ENCODE assay signal across 8 mouse cellular contexts in the genomic region with DNA sequence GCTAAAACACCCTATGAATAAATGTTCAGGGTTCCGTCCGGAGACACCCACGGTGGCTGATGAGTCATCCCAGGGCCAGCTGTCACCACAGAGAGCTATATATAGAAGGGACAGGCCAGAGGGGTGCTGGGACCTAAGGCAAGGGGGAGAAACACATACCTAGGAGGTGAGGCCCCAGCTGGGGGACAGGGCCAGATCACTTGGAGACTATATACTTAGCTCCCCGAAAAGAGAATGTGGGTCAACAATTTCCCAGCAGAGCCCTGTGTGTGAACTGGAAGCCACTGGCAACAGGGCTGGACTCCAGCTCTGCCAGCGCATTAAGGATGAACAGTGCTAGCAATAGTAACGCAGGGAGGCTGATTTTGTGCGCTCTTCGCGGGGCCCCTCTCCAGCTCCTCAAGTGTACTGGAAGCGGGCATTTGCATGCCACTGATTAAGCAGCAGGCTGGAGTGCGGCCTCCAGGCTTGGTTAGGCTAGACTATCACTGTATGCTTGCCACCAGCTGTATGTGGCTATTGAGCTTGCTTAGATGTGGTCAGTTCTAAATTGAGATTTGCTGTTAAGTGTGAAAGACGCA.
DNase-seq lines count a peak whose midpoint lies in the region; ATAC-seq and TF ChIP-seq lines count a peak whose summit lies in the region.
"Had no signal": no experiment of that assay in that cellular context is flagged by ENCODE, and none has a peak within 500 bp of the region (broad histone marks: within the 10 kb centered on the region; RNA-seq: fewer than 3 reads in every experiment).

No protein-coding gene starts in this region.

- H3K27me3 ChIP-seq in midbrain, embryonic 10.5 days (ENCODE audit: low read depth, poor library complexity, severe bottlenecking), result peaks cover 89% of the 10 kb centered on the region
- no peaks in the 10 kb centered on the region; the same call in 1 of the 2 replicates for H3K27me3 ChIP-seq in midbrain, embryonic 11.5 days (ENCODE audit: control insufficient read depth, insufficient read depth, low read length)

- no peak for DNase-seq in midbrain, embryonic 10.5 days (ENCODE audit: low spot score)
- no peak for DNase-seq in midbrain, embryonic 11.5 days (ENCODE audit: low spot score, missing footprints)
- peak; percentile 96 for DNase-seq in heart, adult 11 months
- peak; percentile 33 for DNase-seq in kidney, postnatal 10 days
- no peak for DNase-seq in retina, postnatal 1 day
- DNase-seq in T-cell, adult 2 months (ENCODE audit: low spot score), result no peak

- H3K36me3 ChIP-seq in midbrain, embryonic 10.5 days, result no peaks in the 10 kb centered on the region
- H3K36me3 ChIP-seq in midbrain, embryonic 11.5 days (ENCODE audit: control insufficient read depth, insufficient read depth, low read length), result no peaks in the 10 kb centered on the region

- ATAC-seq in midbrain, embryonic 11.5 days (ENCODE audit: low FRiP score), result no peak

- H3K4me2 ChIP-seq in midbrain, embryonic 11.5 days, result no peak overlapping the region

- no peak for TF ChIP-seq POLR2A in bone marrow macrophage, adult 2 months (IDR thresholded peaks at IDR 0.05; ENCODE audit: borderline replicate concordance, low read depth, low read length)

- no peak for TF ChIP-seq CTCF in bone marrow macrophage, adult 2 months (IDR thresholded peaks at IDR 0.05; ENCODE audit: low read depth, low read length)

- 0 out of 2 replicates have a peak overlapping the region, but pooled peaks have one; percentile 17 for H3K27ac ChIP-seq in midbrain, embryonic 10.5 days (replicated peaks)
- no peak overlapping the region for H3K27ac ChIP-seq in midbrain, embryonic 11.5 days (ENCODE audit: low read depth, low read length)
- H3K27ac ChIP-seq in bone marrow macrophage, adult 2 months (ENCODE audit: insufficient read depth, low read depth, low read length), result peak overlapping the region; percentile 66
- H3K27ac ChIP-seq: left cerebral cortex, adult 2 months had no signal

- no peak overlapping the region for H3K9ac ChIP-seq in midbrain, embryonic 11.5 days (ENCODE audit: low read length)

- WGBS in midbrain, embryonic 10.5 days, result 72% methylated on average over 12 of the region's 12 CpGs
- WGBS in midbrain, embryonic 11.5 days, result 71% methylated on average over 12 of the region's 12 CpGs

- no peaks in the 10 kb centered on the region for H3K9me3 ChIP-seq in midbrain, embryonic 10.5 days (replicated peaks)
- no peaks in the 10 kb centered on the region for H3K9me3 ChIP-seq in midbrain, embryonic 11.5 days (ENCODE audit: control insufficient read depth, low read length)

- peaks cover 23% of the 10 kb centered on the region for H3K4me1 ChIP-seq in midbrain, embryonic 10.5 days
- no peaks in the 10 kb centered on the region for H3K4me1 ChIP-seq in midbrain, embryonic 11.5 days (ENCODE audit: control insufficient read depth, insufficient read depth, low read length)
- H3K4me1 ChIP-seq in bone marrow macrophage, adult 2 months (ENCODE audit: control insufficient read depth, insufficient read depth, low read length), result peaks cover 28% of the 10 kb centered on the region

- no peak overlapping the region for H3K4me3 ChIP-seq in midbrain, embryonic 10.5 days
- H3K4me3 ChIP-seq in midbrain, embryonic 11.5 days (ENCODE audit: low read depth, low read length), result no peak overlapping the region
- no peak overlapping the region for H3K4me3 ChIP-seq in bone marrow macrophage, adult 2 months (ENCODE audit: insufficient read depth, low read length)
- H3K4me3 ChIP-seq: left cerebral cortex, adult 2 months had no signal

Comparison
In these comparisons a context has a peak if more than half of its experiments do, and no peak if none do; other contexts are left out.
1. DNase-seq: peak in heart, adult 11 months (single experiment) and kidney, postnatal 10 days (single experiment); none in midbrain, embryonic 10.5 days (single experiment), midbrain, embryonic 11.5 days (single experiment), retina, postnatal 1 day (single experiment) and T-cell, adult 2 months (single experiment).